Mouse (Mus musculus) E14TG2a.4 (cell line): ENCODE results near the gene Arl13a.

Experiments
- H3K27me3 ChIP-seq: 2 replicates; pipeline ENCODE4 v1.6.1; 2014; ENCODE audit warnings: low read length, control low read depth; ENCODE audit not compliant: insufficient read depth
- H3K36me3 ChIP-seq: 2 replicates; pipeline ENCODE4 v1.6.1; 2014; ENCODE audit warnings: low read length, control low read depth; ENCODE audit not compliant: insufficient read depth
- H3K4me1 ChIP-seq: replicated peaks from 2 replicates; pipeline ENCODE4 v1.6.1; 2014; ENCODE audit warnings: low read depth, low read length, control low read depth
- H3K4me3 ChIP-seq: replicated peaks from 2 replicates; pipeline ENCODE4 v1.5.1; 2014; ENCODE audit warnings: mild to moderate bottlenecking, low read length
- H3K9me3 ChIP-seq: 2 replicates; pipeline ENCODE4 v1.6.1; 2014; ENCODE audit warnings: low read length, control low read depth
- CTCF ChIP-seq: conservative IDR thresholded peaks from 2 replicates; pipeline ENCODE4 v1.5.1; 2014; ENCODE audit warnings: low read length
- NANOG ChIP-seq: IDR thresholded peaks from 2 replicates; pipeline ENCODE4 v1.6.1; 2014; ENCODE audit warnings: borderline replicate concordance, low read length, mixed read lengths
- POU5F1 ChIP-seq: IDR thresholded peaks from 2 replicates; pipeline ENCODE4 v1.6.1; 2014; ENCODE audit warnings: low read length, borderline replicate concordance

Gene Arl13a

GRCm38 (mm10) chrX:134170584-134170983 is 16.7 kb upstream of the Arl13a start:
- H3K36me3 ChIP-seq, result no peaks in the 10 kb centered on the region
- no peak overlapping the region for H3K4me3 ChIP-seq
- no peaks in the 10 kb centered on the region for H3K27me3 ChIP-seq
- no peaks in the 10 kb centered on the region for H3K4me1 ChIP-seq
- H3K9me3 ChIP-seq, result peaks cover 4% of the 10 kb centered on the region
- TF ChIP-seq POU5F1 (no peak), CTCF (no peak)

GRCm38 (mm10) chrX:134174699-134175098 is 12.6 kb upstream of the Arl13a start:
- Histone ChIP-seq H3K4me1 (no peaks in the 10 kb centered on the region), H3K27me3 (no peaks in the 10 kb centered on the region), H3K9me3 (no peaks in the 10 kb centered on the region), H3K36me3 (no peaks in the 10 kb centered on the region), H3K4me3 (no peak overlapping the region)
- no peak for TF ChIP-seq CTCF
- TF ChIP-seq POU5F1, result no peak
- no peak for TF ChIP-seq NANOG

GRCm38 (mm10) chrX:134208491-134208890 is 21.2 kb downstream of the Arl13a start:
- no peaks in the 10 kb centered on the region for H3K9me3 ChIP-seq

GRCm38 (mm10) chrX:134211151-134211642 is 23.9 kb downstream of the Arl13a start:
- TF ChIP-seq NANOG, result no peak
- TF ChIP-seq CTCF, result no peak
- no peak for TF ChIP-seq POU5F1
- Histone ChIP-seq H3K27me3 (no peaks in the 10 kb centered on the region), H3K4me1 (no peaks in the 10 kb centered on the region), H3K36me3 (no peaks in the 10 kb centered on the region), H3K4me3 (no peak overlapping the region), H3K9me3 (no peaks in the 10 kb centered on the region)

More at GRCm38 (mm10) chrX:134208491-134208890, 21.2 kb downstream of the Arl13a start:
- TF ChIP-seq CTCF, result no peak
- TF ChIP-seq NANOG, result no peak
- TF ChIP-seq POU5F1, result no peak
- Histone ChIP-seq H3K4me1 (no peaks in the 10 kb centered on the region), H3K27me3 (no peaks in the 10 kb centered on the region), H3K36me3 (no peaks in the 10 kb centered on the region), H3K4me3 (no peak overlapping the region)

- Histone ChIP-seq H3K36me3 (no peaks in the 10 kb centered on the region), H3K27me3 (no peaks in the 10 kb centered on the region), H3K4me1 (no peaks in the 10 kb centered on the region), H3K9me3 (no peaks in the 10 kb centered on the region), H3K4me3 (no peak overlapping the region)
- TF ChIP-seq NANOG, result no peak
These were observed 30.9 kb downstream of the Arl13a start for GRCm38 (mm10) chrX:134218161-134218560.

- TF ChIP-seq POU5F1 (no peak), CTCF (no peak), NANOG (no peak)
- H3K4me3 ChIP-seq, result no peak overlapping the region
- no peaks in the 10 kb centered on the region for H3K9me3 ChIP-seq
- no peaks in the 10 kb centered on the region for H3K36me3 ChIP-seq
- no peaks in the 10 kb centered on the region for H3K4me1 ChIP-seq
- H3K27me3 ChIP-seq, result no peaks in the 10 kb centered on the region
These were observed 33.3 kb downstream of the Arl13a start for GRCm38 (mm10) chrX:134220618-134221017.

- no peak for TF ChIP-seq CTCF
- no peak for TF ChIP-seq NANOG
- TF ChIP-seq POU5F1, result no peak
- Histone ChIP-seq H3K36me3 (no peaks in the 10 kb centered on the region), H3K27me3 (no peaks in the 10 kb centered on the region), H3K4me3 (no peak within 1 kb of the TSS), H3K9me3 (no peaks in the 10 kb centered on the region), H3K4me1 (no peaks in the 10 kb centered on the region)
These were observed 34.6 kb downstream of the Arl13a start, which contains the start of gene Nox1 for GRCm38 (mm10) chrX:134221856-134222255. Nox1 (minus strand) TSS chrX:134221956.

GRCm38 (mm10) chrX:134233048-134233447 is 45.7 kb downstream of the Arl13a start:
- Histone ChIP-seq H3K27me3 (no peaks in the 10 kb centered on the region), H3K9me3 (no peaks in the 10 kb centered on the region), H3K4me1 (no peaks in the 10 kb centered on the region), H3K36me3 (no peaks in the 10 kb centered on the region), H3K4me3 (no peak overlapping the region)
- no peak for TF ChIP-seq NANOG
- no peak for TF ChIP-seq POU5F1
- no peak for TF ChIP-seq CTCF

- H3K36me3 ChIP-seq, result no peaks in the 10 kb centered on the region
- TF ChIP-seq POU5F1, result no peak
- TF ChIP-seq CTCF, result no peak
- no peak for TF ChIP-seq NANOG
- H3K9me3 ChIP-seq, result no peaks in the 10 kb centered on the region
- no peaks in the 10 kb centered on the region for H3K4me1 ChIP-seq
- H3K4me3 ChIP-seq, result no peak overlapping the region
- no peaks in the 10 kb centered on the region for H3K27me3 ChIP-seq
These were observed 51.0 kb downstream of the Arl13a start for GRCm38 (mm10) chrX:134238266-134238665.
